14 mouse cellular contexts compared by ENCODE assay signal in genomic region chr16:96806298-96806697, GRCm38 (mm10).
A peak's percentile ranks its signal among the peaks of the same experiment; 100 is the strongest.
DNase-seq lines count a peak whose midpoint lies in the region; ATAC-seq and TF ChIP-seq lines count a peak whose summit lies in the region.
"Had no signal": no experiment of that assay in that cellular context is flagged by ENCODE, and none has a peak within 500 bp of the region (broad histone marks: within the 10 kb centered on the region; RNA-seq: fewer than 3 reads in every experiment).

No protein-coding gene starts in this region.

- H3K27ac ChIP-seq in heart, embryonic 14.5 days (replicated peaks in 1 of 2; ENCODE audit: control insufficient read depth in 1 of 2, insufficient read depth in 1 of 2, low read depth in 2 of 2, low read length in 2 of 2), result peak overlapping the region in 1 of 2 experiments; percentile 6; a peak in 1 of 4 replicates
- H3K27ac ChIP-seq in heart, embryonic 12.5 days (ENCODE audit: poor library complexity, severe bottlenecking), result no peak overlapping the region
- no peak overlapping the region for H3K27ac ChIP-seq in cerebellum, adult 2 months (ENCODE audit: insufficient read depth, low read length)
- H3K27ac ChIP-seq: hindbrain, embryonic 12.5 days; limb, embryonic 12.5 days; midbrain, embryonic 10.5 days had no signal

- no peaks in the 10 kb centered on the region for H3K27me3 ChIP-seq in heart, embryonic 14.5 days (ENCODE audit: control insufficient read depth, insufficient read depth, low read length)
- H3K27me3 ChIP-seq in heart, embryonic 12.5 days (replicated peaks), result no peaks in the 10 kb centered on the region
- H3K27me3 ChIP-seq in cerebellum, adult 2 months (ENCODE audit: control insufficient read depth, insufficient read depth, low read length), result no peaks in the 10 kb centered on the region
- H3K27me3 ChIP-seq: hindbrain, embryonic 12.5 days; limb, embryonic 12.5 days had no signal

- 75% methylated on average over 1 of the region's 1 CpGs for WGBS in heart, embryonic 14.5 days
- 94% methylated on average over 1 of the region's 1 CpGs for WGBS in heart, embryonic 12.5 days
- WGBS in cerebellum, adult 2 months, result 35% methylated on average over 1 of the region's 1 CpGs

- DNase-seq in kidney, postnatal 14 days, result peak; percentile 15
- DNase-seq in kidney, adult 11 months, result no peak
- DNase-seq in cerebellum, adult 2 months, result peak; percentile 69 to 83
- DNase-seq in heart, postnatal 4 days, result peak; percentile 55
- DNase-seq in testis, postnatal 10 days (ENCODE audit: low spot score), result no peak
- DNase-seq: gastrocnemius, postnatal 10 days had no signal

- no peaks in the 10 kb centered on the region for H3K36me3 ChIP-seq in heart, embryonic 14.5 days (ENCODE audit: control insufficient read depth, insufficient read depth, low read length)
- no peaks in the 10 kb centered on the region for H3K36me3 ChIP-seq in heart, embryonic 12.5 days
- H3K36me3 ChIP-seq: hindbrain, embryonic 12.5 days; limb, embryonic 12.5 days; midbrain, embryonic 10.5 days had no signal

- no peak overlapping the region for H3K4me2 ChIP-seq in heart, embryonic 14.5 days (ENCODE audit: low read length)
- H3K4me2 ChIP-seq in heart, embryonic 12.5 days, result no peak overlapping the region
- H3K4me2 ChIP-seq: hindbrain, embryonic 12.5 days; limb, embryonic 12.5 days had no signal

- TF ChIP-seq CTCF in cerebellum, adult 2 months (IDR thresholded peaks at IDR 0.05; ENCODE audit: borderline replicate concordance, insufficient read depth, low read depth, low read length), result no peak

- no peak for TF ChIP-seq POLR2A in cerebellum, adult 2 months (IDR thresholded peaks at IDR 0.05; ENCODE audit: borderline replicate concordance, insufficient read depth, low read length)

- H3K9ac ChIP-seq in heart, embryonic 14.5 days (ENCODE audit: low read length), result no peak overlapping the region
- H3K9ac ChIP-seq in heart, embryonic 12.5 days, result no peak overlapping the region
- H3K9ac ChIP-seq: hindbrain, embryonic 12.5 days; limb, embryonic 12.5 days had no signal

- no peak overlapping the region for H3K4me3 ChIP-seq in heart, embryonic 14.5 days (ENCODE audit: control insufficient read depth in 1 of 2, insufficient read depth in 1 of 2, low read depth in 1 of 2, low read length in 2 of 2)
- H3K4me3 ChIP-seq in heart, embryonic 12.5 days, result no peak overlapping the region
- H3K4me3 ChIP-seq in cerebellum, adult 2 months (replicated peaks; ENCODE audit: insufficient read depth, low read depth, low read length), result no peak overlapping the region
- H3K4me3 ChIP-seq: hindbrain, embryonic 12.5 days; limb, embryonic 12.5 days; midbrain, embryonic 10.5 days; myocyte had no signal

- 0 out of 2 replicates have a peak, but pooled peaks have one; percentile 26 for ATAC-seq in heart, embryonic 14.5 days (ENCODE audit: insufficient number of reproducible peaks, insufficient read depth, low FRiP score, low read depth)
- no peak for ATAC-seq in heart, embryonic 12.5 days (ENCODE audit: insufficient number of reproducible peaks, low FRiP score)
- ATAC-seq: activated CD4-positive, CD25-positive, alpha-beta regulatory T cell, adult 4 months; CD4-positive, CD25-positive, alpha-beta regulatory T cell, adult 4 months had no signal

- peaks cover 4 to 13% of the 10 kb centered on the region in 2 experiments; a peak in 2 of 4 replicates for H3K4me1 ChIP-seq in heart, embryonic 14.5 days (ENCODE audit: control insufficient read depth in 2 of 2, insufficient read depth in 2 of 2, low read length in 2 of 2)
- peaks cover 10% of the 10 kb centered on the region; the same call in 1 of the 2 replicates for H3K4me1 ChIP-seq in heart, embryonic 12.5 days (replicated peaks)
- peaks cover 3% of the 10 kb centered on the region; the same call in 1 of the 2 replicates for H3K4me1 ChIP-seq in cerebellum, adult 2 months (ENCODE audit: control insufficient read depth, insufficient read depth, low read length)
- H3K4me1 ChIP-seq: hindbrain, embryonic 12.5 days; midbrain, embryonic 10.5 days had no signal

- no peaks in the 10 kb centered on the region for H3K9me3 ChIP-seq in heart, embryonic 14.5 days (ENCODE audit: control insufficient read depth, low read length)
- no peaks in the 10 kb centered on the region for H3K9me3 ChIP-seq in heart, embryonic 12.5 days (replicated peaks)
- H3K9me3 ChIP-seq: hindbrain, embryonic 12.5 days; limb, embryonic 12.5 days; midbrain, embryonic 10.5 days had no signal

Comparison
In these comparisons a context has a peak if more than half of its experiments do, and no peak if none do; other contexts are left out.
1. DNase-seq: peak in kidney, postnatal 14 days (single experiment), cerebellum, adult 2 months (2 of 2) and heart, postnatal 4 days (single experiment); none in kidney, adult 11 months (single experiment) and testis, postnatal 10 days (single experiment).